Mouse (Mus musculus) bone marrow macrophage, adult 2 months (primary cell): ENCODE results near the gene Chrna5. TPM values are rescaled to one million over a fixed set of nuclear protein-coding genes. Genes with fewer than 3 reads are reported as not detected.

Experiments used
- H3K27ac ChIP-seq: 2 replicates; pipeline ENCODE4 v1.5.1; 2012; ENCODE audit warnings: low read depth, low read length; ENCODE audit not compliant: insufficient read depth
- H3K4me1 ChIP-seq: 2 replicates; pipeline ENCODE4 v1.6.1; 2012; ENCODE audit warnings: low read length; ENCODE audit not compliant: control insufficient read depth, insufficient read depth
- H3K4me3 ChIP-seq: 2 replicates; pipeline ENCODE4 v1.5.1; 2012; ENCODE audit warnings: mild to moderate bottlenecking, low read length, moderate library complexity; ENCODE audit not compliant: insufficient read depth
- CTCF ChIP-seq: IDR thresholded peaks from 2 replicates; pipeline ENCODE4 v1.5.1; 2012; ENCODE audit warnings: low read depth, mild to moderate bottlenecking, low read length, moderate library complexity
- POLR2A ChIP-seq: IDR thresholded peaks from 2 replicates; pipeline ENCODE4 v1.6.1; 2012; ENCODE audit warnings: mild to moderate bottlenecking, low read depth, low read length, borderline replicate concordance
- polyA plus RNA-seq: library from polyadenylated mRNA; stranded (reverse); fragments of >200 nt; gene quantifications from 2 replicates; pipeline ENCODE4 v1.2.4, GENCODE M21; 2012; ENCODE audit not compliant: missing spikeins, insufficient read depth, insufficient read length

The Chrna5 gene
- polyA plus RNA-seq, 1 experiment: not detected

DNA sequence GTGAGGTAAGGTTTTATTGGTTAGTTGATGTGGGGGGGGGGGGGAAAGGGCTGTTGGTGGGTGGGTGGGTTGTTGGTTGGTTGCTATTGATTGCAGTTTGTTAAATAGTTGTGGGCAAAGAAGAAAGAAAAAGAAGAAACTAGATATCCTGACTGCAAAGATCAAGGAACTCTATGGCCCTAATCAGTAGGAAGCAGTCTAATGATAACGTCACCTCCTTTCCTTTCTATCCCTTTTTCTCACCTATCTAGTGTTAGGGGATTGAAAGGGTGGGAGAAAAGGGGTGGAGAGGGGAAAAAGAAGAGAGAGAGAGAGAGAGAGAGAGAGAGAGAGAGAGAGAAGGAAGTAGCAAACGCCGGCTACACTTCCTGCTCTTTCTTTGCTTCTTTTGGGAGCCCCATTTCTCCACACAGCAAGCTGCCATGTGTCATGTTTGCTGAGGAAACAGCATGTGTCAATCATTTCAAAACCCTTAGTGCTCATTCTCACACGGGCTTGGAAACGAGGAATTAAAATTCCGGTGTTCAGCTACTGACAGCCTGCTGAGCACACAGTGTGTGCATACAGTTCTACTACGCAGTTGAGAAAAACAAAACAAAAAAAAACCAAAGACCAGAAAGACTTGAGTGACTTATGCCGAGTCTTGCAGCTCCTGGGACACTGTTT lies 10.6 kb upstream of the Chrna5 start:
- Histone ChIP-seq H3K4me3 (no peak overlapping the region), H3K27ac (no peak overlapping the region), H3K4me1 (peaks cover 3% of the 10 kb centered on the region)
- TF ChIP-seq POLR2A: no peak
- no peak for TF ChIP-seq CTCF

DNA sequence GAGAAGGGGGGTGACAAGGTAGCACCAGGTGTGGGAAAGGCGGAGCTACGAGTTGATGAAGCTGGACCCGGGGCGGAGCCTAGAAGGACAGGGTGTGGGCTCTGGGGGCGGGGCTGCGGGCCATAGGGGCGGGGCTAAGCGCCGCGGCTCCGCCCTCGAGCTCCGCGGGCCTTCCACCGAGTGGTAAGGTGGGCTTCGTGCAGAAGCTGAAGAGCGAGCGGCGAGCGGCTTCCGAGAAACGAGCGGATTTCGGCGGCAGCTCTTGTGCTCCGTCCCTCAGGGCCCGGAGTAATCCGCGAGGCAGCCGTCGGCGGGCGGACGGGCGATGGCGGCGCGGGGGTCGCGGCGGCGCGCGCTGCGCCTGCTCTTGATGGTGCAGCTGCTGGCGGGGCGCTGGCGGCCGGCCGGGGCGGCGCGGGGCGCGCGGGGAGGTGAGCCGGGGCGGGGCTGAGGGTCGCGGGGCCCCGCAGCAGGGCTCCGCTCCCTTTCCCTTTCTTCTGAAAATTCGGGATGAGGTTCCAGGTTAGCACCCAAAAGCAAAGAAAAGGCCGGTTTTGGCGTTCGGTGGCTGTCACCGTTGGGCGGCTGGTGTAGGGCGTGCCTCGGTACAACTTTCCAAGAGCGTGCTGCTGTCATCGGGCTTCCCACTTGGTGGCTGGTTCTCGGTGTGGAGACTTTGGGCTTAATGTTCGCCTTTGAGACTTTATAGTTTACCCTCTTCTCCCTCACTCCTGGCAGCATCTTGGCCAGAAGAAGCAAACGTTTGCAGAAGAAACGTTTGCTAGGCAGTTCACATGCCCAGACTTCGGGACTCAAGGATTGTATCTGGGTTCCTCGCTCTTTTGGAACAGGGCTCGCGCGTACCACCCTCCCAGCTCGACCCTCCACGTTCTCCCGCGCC lies 861 bp downstream of the Chrna5 start:
- no peaks in the 10 kb centered on the region for H3K4me1 ChIP-seq
- TF ChIP-seq CTCF: no peak
- no peak for TF ChIP-seq POLR2A
- H3K27ac ChIP-seq: no peak overlapping the region
- H3K4me3 ChIP-seq: peak overlapping the region; percentile 58

DNA sequence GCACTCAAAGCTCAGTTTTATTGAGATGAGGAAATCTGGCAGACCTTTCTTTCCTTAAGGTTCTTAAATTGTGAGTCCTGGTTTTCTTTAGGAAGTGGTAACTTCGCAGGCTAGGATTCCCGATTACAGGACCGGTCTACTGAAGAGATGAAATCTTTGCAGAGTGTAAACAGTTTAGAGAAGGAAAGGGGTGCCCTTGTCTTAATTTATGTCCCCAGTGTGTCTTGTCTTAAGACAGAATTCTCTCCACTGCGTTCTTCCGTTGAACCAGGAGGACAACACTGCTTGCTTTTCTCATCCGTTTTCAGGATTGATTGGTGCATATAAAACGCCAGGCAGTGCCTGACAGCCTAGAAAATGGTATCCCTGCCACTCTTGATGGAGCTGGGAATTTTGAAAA lies 1.7 kb downstream of the Chrna5 start:
- TF ChIP-seq POLR2A (no peak), CTCF (no peak)
- no peaks in the 10 kb centered on the region for H3K4me1 ChIP-seq
- H3K27ac ChIP-seq: no peak overlapping the region
- H3K4me3 ChIP-seq: no peak overlapping the region

DNA sequence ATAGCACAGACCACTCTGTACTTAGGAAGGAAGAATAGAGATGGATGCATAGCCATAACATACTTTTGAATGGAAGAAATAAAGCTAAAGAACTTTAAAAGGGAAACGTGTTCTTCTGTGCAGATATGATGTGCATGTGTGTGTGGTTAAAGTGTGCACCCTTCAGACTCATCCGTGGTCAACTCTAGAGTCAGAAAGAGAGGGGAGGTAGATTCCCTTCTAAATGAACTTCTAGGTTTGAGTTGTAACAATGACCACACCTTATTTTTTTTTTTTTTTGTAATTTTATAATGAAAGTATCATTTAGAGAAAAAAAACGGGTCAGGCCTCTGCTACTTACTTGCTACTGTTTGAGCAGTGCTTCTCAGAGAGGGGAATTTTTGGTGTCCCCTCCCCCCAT lies 9.7 kb downstream of the Chrna5 start:
- TF ChIP-seq POLR2A: no peak
- no peak for TF ChIP-seq CTCF
- Histone ChIP-seq H3K4me1 (no peaks in the 10 kb centered on the region), H3K4me3 (no peak overlapping the region), H3K27ac (no peak overlapping the region)

DNA sequence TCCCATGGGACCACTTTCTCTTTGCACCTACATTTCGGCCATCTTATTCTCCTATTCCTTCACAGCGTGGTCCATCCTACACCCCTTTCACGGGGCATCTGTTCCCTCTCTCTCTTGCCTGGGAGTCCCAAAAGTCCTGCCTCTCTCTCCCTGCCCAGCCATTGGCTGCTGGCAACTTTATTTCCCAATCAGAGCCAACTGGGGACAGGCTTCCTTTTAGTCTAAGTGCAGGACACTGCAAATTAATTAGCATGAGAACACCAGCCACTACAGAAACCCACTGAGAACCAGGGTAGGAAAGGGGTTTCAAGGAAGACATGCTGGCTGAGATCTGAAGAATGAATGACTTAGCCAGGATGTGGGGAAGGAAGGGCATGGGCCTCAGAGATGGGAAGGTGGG lies 13.7 kb downstream of the Chrna5 start:
- no peaks in the 10 kb centered on the region for H3K4me1 ChIP-seq
- no peak overlapping the region for H3K27ac ChIP-seq
- TF ChIP-seq POLR2A: no peak
- TF ChIP-seq CTCF: no peak
- no peak overlapping the region for H3K4me3 ChIP-seq

DNA sequence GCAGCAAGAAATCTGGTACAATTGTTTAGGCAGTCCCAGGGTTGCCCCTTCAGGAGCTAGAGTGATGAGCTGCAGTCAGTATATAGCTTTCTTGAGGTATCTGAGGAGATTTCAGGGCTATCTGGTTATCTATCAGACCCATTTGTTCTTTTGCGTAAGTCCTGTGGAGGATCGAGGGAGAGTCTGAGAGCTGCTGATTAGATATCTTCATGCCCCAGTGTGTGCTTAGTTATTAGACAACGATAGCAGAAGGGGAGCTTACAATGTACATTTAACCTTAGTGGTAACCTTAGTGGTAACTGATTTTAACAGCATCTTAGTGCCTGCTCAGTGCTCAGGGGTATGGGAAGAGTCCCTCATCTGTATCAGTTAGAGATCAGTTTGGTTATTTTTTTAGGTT lies 15.0 kb downstream of the Chrna5 start:
- H3K27ac ChIP-seq: no peak overlapping the region
- TF ChIP-seq CTCF (no peak), POLR2A (no peak)
- no peak overlapping the region for H3K4me3 ChIP-seq
- H3K4me1 ChIP-seq: no peaks in the 10 kb centered on the region

DNA sequence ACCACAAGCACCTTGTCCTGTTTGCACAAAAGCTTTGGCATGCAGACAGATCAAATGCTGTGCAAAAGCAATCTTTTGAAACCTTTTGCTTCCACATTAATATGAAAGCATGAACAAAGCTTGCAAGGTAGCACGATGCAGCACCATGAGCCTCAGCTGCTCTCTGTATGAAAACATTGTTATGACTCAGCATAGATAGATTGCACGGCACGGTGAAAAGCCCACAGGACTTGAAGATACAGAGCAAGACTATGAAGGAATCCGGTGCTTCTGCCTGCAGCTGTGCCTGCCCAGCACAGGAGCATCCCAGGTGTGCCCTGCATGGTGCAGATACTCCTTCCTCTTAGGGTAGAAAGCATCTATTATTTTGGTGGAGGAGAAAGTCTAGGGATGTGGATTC lies 22.9 kb downstream of the Chrna5 start:
- TF ChIP-seq CTCF (no peak), POLR2A (no peak)
- H3K4me3 ChIP-seq: no peak overlapping the region
- H3K4me1 ChIP-seq: no peaks in the 10 kb centered on the region
- no peak overlapping the region for H3K27ac ChIP-seq

DNA sequence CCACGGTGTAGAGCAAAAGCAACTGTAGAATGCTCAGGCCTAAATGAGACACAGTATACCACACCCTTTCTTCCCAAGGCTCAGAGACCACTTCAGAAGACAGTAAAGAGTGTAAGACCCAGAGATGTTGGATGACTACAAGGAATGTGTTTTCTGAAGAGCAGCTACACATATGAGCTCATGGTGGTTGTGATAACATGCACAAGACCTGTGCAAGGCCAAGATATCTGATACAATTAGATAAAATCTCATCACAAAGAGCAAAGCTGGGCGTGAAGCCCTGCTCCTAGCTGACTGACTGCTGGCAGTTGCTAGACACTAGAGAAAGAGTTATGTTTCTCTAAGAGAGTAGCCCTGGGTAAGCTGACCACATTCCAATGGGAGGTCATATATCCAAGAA lies 29.0 kb downstream of the Chrna5 start:
- Histone ChIP-seq H3K4me1 (no peaks in the 10 kb centered on the region), H3K27ac (no peak overlapping the region), H3K4me3 (no peak overlapping the region)
- TF ChIP-seq CTCF (no peak), POLR2A (no peak)

DNA sequence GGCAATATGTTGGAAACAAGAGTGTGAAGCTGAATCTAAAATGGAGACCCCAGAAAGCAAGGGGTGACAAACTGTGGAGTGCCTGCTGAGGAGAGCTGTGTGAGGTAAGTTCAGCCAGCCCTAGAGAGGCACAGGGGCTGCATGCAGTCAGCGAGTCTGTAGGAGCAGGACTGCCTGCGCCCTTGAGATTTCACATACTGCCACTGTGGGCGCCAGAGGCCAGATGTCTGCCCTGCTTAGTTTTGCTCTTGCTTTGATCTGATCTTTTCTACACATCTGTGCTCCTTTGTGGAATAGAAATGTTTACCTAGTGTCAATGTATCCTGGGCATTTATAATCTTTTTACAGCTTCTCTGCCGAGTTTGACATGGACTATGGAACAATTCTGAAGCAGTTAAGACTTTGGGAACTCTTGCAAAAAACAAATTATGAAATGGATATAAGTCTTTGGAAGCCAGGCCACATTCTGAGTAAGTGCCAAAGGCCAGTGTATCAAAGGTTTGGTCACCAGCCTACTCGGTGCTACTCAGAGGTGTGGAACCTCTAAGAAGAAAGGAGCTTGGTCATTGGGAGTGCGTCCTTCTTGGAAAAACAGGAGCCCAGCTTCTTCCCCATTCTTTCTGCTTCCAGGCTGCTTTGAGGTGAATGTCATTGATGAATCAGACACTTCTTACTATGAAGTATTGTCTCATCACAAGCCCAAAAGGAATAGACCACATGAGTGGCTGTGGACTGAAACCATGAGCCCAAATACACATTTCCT lies 30.1 kb downstream of the Chrna5 start:
- no peaks in the 10 kb centered on the region for H3K4me1 ChIP-seq
- TF ChIP-seq POLR2A (no peak), CTCF (no peak)
- no peak overlapping the region for H3K4me3 ChIP-seq
- H3K27ac ChIP-seq: no peak overlapping the region
